Mouse (Mus musculus) retina, postnatal 7 days (tissue): ENCODE results near the gene Slc35b2.

ENCODE experiments used
- DNase-seq: peaks from one replicate; pipeline ENCODE4 v3.0.0-alpha.2; 2012; ENCODE audit warnings: low read depth, low spot score

Gene Slc35b2

GRCm38 (mm10) chr17:45599446-45600242 lies 36.0 kb downstream of the Slc35b2 start, which contains the start of gene Slc29a1:
Gene Slc29a1, minus strand, starts transcription at chr17:45599606.
- no peak for DNase-seq

- DNase-seq = no peak
These were observed 36.6 kb downstream of the Slc35b2 start for GRCm38 (mm10) chr17:45600267-45600666.

- no peak for DNase-seq
These were observed 37.7 kb downstream of the Slc35b2 start for GRCm38 (mm10) chr17:45601325-45601724.

GRCm38 (mm10) chr17:45601877-45602304 lies 38.2 kb downstream of the Slc35b2 start, which contains the start of gene Mymx:
Gene Mymx, minus strand, starts transcription at chr17:45602102.
- DNase-seq = no peak

GRCm38 (mm10) chr17:45602984-45603383 lies 39.3 kb downstream of the Slc35b2 start:
- DNase-seq = no peak

GRCm38 (mm10) chr17:45606992-45607879 lies 43.6 kb downstream of the Slc35b2 start:
- no peak for DNase-seq

GRCm38 (mm10) chr17:45608396-45608795 lies 44.7 kb downstream of the Slc35b2 start:
- DNase-seq = no peak

- DNase-seq = no peak
These were observed 46.6 kb downstream of the Slc35b2 start for GRCm38 (mm10) chr17:45610144-45610866.

GRCm38 (mm10) chr17:45612008-45612407 lies 48.3 kb downstream of the Slc35b2 start:
- no peak for DNase-seq

- DNase-seq = no peak
These were observed 49.2 kb downstream of the Slc35b2 start for GRCm38 (mm10) chr17:45612921-45613320.

- no peak for DNase-seq
These were observed 52.5 kb downstream of the Slc35b2 start for GRCm38 (mm10) chr17:45616046-45616650.

- no peak for DNase-seq
These were observed 53.0 kb downstream of the Slc35b2 start for GRCm38 (mm10) chr17:45616679-45617078.
